Mouse (Mus musculus): Measurements from ENCODE around the gene Sf1.

- TF ChIP-seq CTCF (conservative IDR thresholded peaks at IDR 0.05; ENCODE audit: low read length) (no peak), NANOG (IDR thresholded peaks at IDR 0.05; ENCODE audit: borderline replicate concordance, low read length) (no peak)
Observed at GRCm38 (mm10) chr19:6314513-6314912, 49.0 kb upstream of the Sf1 start.
